Mouse (Mus musculus) cortical plate, adult 2 months (tissue): ENCODE results near the gene Sppl2c.

Experiments
- CTCF ChIP-seq: fragments of 200-500 bp; IDR thresholded peaks from 2 replicates; pipeline ENCODE4 v1.5.1; 2011; ENCODE audit warnings: mild to moderate bottlenecking, control low read depth, low read length; ENCODE audit not compliant: insufficient read depth; ENCODE audit errors: extremely low read depth
- POLR2A ChIP-seq: fragments of 200-500 bp; IDR thresholded peaks from 2 replicates; pipeline ENCODE4 v1.6.1; 2011; ENCODE audit warnings: mild to moderate bottlenecking, low read length, control low read depth; ENCODE audit not compliant: insufficient read depth; ENCODE audit errors: extremely low read depth

DNA sequence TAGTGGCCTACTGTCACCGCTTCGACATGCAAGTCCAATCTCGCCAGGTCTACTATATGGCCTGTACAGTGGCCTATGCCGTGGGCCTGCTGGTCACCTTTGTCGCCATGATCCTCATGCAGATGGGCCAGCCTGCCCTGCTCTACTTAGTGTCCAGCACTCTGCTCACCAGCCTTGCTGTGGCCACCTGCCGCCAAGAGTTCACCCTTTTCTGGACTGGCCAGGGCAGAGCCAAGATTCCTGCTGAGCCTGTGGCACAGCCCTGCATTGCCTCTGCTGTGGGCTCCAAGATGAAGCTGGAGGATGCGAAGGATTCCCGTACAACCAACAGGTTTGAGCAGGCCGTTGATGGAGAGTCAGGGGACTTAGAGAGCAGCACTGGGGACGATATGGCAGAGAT lies 1.6 kb downstream of the Sppl2c start:
- no peak for TF ChIP-seq POLR2A
- no peak for TF ChIP-seq CTCF
